Mouse (Mus musculus) retina, postnatal 1 day (tissue): ENCODE data around the gene Olfr224.
"Not testable (repeated sequence)": the region's sequence is repeated elsewhere in the genome, so short reads cannot be mapped to it uniquely, and the experiment has no call there.

ENCODE experiments used
- DNase-seq: peaks from one replicate; pipeline ENCODE4 v3.0.0-alpha.2; 2012

Olfr224 gene

DNA sequence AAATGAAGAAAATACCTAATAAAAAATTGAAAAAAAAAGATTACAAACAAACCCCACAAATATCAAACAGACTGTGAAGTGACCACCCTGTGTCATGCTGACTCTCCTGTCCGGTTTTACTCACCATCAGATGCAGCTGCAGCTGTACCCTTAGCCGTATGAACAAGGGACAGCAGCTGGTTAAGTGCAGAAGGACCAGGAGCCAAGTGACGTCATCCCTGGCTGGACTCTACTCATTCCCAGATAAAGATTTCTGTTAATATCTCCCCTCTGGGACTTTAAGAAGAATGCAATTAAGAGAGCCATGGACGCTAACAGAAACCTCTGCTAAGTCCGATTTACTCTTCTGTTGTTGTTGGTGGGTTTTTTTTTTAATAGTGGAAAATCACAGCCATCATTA lies at the start of gene Olfr224:
TSS of gene Olfr224 (minus strand) at position 149 of the 400 bp plus-strand sequence.
- no peak for DNase-seq

DNA sequence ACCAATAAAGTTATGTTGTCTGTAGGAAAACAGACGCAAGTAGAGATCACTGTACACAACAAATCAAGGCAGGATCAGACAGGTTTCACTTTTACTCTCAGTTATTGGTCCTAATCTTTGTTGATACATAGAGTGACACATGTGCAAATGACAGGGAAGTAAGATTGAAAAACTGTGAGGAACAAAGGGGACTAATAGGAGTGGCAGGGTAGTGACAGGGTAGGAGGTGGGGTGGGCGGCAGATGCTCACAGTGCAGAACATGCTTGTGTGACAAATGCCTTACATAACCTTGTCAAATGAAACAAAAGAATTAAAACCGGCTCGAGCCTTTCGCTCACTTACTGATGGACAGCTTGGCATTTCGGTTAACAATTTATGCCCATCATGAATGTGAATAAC lies 48.4 kb upstream of the Olfr224 start:
- DNase-seq, result no peak

DNA sequence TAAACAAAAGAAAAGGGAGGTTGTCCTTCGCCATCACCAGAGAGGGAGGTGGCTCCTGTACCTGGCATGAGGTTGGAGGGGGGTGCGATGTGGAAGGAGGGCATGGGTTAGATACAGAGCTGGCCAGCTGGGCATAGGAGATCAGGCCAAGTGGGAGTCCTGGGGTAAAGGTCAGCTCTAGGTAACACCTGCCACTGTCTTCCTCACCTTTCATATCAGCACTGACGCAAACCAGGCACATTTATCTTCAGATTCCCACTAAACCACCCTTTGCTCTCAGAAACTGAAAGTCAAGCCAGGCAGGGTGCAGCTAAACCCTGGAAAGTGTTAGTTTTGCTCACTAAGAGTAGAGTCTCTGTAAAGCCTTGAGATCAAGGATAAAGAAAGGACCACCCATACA lies 48.0 kb upstream of the Olfr224 start:
- no peak for DNase-seq

DNA sequence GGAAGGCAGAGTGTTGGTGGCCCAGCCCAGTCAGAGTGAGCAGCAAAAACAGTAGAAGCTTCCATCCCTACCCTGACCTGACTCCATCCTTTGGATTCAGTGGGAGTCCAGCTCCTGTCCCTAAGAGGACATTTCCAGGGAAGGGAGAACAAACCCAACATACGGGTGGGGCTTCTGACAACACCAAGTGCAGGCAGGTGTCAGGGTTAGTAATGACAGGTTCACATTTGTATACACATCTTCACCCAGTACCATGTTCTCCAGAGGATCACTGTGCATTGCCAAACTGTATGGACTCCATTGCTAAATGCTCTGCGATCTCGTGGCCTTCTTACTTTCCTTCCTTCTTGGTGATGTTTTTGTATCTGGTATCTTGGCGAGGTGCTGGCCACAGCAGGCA lies 45.6 kb upstream of the Olfr224 start, which contains the start of gene 2210407C18Rik:
TSS of gene 2210407C18Rik (minus strand) at position 101 of the 400 bp plus-strand sequence.
- DNase-seq, result no peak

DNA sequence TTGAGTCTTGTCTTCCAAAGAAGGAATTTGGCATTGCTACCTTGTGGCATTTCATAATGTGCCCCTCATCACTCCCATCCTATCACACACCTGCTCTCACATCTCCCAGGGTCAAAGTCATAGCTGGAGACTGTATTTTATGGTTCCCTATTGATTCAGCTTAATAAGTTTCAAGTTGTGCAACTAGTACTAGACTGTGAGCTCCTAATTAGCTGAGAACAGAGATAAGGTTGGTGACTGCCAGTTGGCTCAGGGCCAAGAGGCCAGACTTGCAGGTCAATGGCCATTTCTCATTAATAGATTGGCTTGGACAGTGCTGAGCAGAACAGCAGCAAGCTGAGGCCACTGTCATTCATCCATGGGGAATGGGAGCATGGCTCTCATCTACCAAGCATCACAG lies 44.2 kb upstream of the Olfr224 start:
- DNase-seq, result no peak

DNA sequence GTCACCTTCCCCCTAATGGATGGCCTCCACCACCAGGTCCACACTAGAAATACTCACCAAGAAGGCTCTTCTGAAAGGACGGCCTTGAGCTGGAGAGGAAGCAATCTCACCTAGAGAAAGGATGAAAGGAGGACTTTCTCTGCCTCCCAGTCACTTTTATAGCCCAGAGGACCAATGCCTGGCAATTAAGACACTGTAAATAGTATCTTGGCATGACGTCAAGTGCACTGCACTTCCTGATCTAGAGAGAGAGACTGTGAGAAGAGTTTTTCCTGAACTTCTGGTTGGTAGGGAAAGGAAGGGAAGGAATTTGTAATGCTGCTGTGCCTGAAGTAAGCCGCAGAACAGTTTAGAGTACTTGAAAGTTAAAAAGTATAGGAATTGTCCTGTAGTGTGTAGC lies 43.0 kb upstream of the Olfr224 start:
- no peak for DNase-seq

DNA sequence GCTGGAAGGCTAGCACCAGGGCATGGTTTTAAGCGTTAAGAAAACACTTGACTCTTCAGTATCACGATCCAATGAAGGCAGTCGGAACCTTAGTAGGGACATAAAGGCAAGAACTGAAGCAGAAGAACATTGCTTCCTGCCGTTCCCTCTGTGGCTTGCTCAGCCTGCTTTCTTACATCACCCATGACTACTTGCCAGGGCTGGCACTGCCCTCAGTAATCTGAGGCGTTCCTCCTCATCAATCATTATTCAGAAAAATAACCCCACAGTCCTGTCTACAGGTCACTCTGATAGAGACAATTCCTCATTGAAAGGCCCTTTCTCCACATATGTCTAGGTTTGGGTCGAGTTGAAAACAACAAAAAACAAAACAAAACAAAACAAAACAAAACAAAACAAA lies 36.7 kb upstream of the Olfr224 start:
- DNase-seq, result no peak

DNA sequence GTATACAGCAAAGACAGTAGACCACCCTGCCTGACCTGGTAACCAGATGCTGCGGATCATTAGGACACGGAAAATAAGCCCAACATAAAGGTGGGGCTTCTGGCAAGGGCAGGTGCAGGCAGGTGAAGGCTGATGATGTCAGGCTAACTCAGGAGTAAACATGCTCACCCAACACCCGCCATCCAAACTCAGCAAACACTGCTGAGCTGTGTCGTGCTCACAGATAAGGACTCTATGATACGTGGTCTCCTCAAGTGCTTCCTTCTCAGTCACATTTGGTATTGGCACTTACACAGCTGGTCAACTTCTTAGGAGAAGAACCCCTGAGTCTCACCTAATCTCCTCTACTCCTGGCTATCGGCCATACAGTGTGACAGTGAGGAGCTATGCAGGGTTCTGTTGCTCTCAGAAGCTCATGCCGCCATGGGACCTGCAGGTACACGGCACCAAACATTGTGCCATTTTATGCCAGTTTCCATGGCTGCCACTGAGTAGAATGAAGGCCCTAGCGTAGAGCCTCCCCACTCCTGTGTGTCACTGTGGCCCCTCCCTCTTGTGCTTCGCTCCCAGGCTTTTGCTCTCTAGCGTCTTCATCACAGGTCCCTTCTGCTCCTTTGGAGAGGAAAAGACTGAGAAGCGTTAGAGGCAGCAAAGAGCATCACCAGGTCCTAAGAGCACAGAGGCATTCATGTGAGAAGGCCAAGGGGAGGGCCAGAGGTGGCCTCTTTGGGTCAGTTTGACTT lies 36.0 kb upstream of the Olfr224 start:
- no peak for DNase-seq

DNA sequence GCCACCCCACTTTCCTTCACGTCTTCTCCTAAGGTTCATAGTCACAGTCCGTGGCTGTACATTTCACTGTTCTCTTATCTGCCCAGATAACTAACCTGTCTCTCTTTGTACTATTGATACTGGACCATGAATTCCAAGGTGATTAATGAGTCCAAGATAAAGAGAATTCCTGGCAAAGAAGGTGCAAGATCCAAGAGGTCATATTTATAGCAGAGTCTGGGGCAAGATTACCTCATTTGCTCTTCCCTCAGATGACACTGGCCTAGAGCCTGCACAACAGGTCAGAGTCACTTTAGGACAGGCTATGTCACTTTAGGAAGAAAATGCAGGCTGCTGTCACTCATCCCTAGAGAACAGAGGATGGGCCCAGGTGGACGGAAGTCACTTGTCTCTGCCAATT lies 34.9 kb upstream of the Olfr224 start:
- no peak for DNase-seq

DNA sequence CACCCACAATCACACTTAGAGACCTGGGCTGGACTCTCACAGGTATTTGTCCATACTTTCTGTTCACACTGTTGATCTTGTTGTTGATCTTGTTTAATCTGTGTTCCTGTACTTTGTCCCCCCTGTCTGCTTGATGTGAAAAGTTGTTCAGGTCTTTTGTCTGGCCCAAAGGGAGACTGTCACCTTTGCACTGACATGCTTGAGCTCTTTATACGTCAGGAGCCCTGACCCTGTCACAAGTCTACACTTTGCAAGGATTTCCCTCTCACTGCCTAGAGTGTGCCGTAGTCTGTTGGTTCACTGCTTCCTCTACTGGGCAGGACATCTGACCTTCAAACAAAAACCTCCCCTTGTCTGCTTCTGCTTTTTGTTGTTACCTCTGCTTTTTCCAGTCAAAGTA lies 34.3 kb upstream of the Olfr224 start:
- DNase-seq, result no peak

DNA sequence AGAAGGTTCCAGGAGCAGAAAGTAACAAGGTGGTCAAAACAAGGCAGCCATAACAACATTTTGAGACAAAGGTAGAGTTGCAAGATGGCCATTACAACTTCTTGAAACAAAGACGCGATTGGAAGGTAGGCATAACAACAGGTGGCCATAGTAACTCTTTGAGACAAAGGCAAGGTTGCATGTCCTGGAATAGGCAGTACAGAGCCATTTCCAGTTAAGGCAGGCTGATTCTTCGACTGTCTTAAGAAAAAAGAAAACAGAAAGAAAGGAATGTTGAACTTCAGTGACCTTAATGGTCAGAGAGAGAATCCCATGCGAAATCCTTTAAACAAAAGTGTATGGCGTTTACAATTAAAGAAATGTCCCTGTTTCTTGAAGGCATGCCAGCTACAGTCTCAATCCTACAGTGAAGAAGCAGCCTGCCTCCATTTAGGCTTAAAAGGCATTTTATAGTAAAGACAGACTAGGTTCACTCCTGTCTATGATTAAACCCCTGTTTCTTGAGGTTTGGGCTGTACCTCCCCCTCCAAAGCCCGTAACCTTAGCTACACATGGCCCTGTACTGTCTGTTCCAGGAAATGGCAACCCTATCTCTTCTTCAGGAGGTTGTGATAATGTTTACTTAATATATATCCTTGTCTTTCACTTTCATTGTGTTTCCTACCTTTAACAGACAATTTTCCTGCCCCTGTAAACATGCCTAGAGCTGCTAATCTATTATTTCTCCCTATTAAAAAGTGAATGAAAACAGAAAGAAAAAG lies 32.6 kb upstream of the Olfr224 start:
- no peak for DNase-seq

DNA sequence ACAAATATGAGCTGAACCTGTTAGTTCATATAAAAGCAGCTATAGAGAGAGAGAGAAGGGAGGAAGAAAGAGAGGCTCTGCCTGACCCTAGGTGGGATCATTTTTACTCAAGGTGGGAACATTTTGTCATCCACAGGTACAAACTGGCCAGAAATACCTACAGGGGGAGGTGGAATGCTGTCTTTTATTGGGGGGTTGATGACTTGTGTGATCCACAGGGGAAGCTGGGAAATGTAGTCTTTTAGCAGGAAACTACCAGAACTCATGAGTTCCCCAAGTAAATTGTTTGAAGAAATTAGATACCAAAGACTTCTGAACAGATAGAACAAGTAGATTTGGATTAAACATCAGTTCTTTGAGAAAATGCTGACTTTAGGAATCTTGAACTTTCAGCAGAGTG lies 31.7 kb upstream of the Olfr224 start:
- no peak for DNase-seq

DNA sequence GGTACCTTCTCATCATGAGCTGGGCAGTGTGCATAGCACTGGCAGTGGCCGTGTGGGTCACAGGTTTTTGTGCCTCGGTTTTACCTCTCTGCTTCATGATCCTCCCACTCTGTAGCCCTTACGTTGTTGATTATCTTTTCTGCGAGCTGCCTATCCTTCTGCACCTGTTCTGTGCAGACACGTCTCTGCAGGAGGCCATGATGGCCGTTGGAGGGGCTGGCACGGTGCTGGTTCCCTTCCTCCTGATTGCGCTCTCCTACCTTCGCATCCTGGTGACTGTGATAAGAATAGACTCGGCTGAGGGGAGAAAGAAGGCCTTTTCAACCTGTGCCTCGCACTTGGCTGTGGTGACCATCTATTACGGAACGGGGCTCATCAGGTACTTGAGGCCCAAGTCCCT lies 27.5 kb upstream of the Olfr224 start:
- no peak for DNase-seq

DNA sequence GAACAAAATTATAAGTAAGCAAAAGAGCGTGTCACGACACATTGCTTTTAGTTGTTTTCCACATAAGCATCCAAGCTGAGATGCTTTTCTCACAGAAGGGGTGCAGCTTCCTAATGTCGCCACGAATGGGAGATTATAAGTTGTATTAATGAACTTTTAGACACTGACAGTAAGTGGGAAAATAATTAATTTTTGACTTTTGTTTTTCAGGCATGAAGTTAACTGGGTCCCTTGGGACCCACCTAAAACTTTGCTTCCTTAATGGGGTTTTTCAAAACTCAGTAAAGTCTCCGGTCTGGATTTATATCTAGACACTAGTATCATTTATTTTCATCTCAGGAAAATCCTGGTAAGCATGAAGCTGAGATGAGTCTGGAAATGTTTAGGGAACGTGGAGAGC lies 24.5 kb upstream of the Olfr224 start, which contains the start of gene Olfr324:
TSS of gene Olfr324 (plus strand) at position 301 of the 400 bp plus-strand sequence.
- no peak for DNase-seq

DNA sequence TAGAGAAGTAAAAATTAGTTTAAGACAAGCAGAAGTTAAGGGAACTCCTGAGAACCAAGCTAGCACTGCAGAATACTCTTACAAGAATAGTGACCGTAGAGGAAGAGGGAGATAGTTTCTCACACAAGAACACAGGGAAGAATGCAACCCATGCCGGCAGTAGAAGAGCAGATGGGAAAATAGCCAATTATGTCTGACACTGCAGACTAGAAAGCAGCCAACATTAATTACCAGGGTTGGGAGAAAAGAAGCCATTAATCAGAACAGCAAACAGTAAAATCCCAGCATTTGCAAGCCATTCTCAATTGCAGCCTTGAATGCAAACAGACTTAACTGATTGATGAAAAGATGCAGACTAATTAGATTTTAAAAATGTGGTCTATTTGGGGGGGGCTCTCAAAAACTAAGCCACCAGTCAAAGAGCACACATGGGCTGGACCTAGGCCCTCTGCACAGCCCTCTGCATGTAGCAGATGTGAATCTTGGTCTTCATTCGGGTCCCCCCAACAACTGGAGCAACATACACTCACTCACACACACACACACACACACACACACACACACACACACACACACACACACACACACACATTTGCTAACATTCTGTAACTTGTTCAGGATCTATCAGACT lies 18.4 kb upstream of the Olfr224 start:
- DNase-seq, result peak; percentile 36

DNA sequence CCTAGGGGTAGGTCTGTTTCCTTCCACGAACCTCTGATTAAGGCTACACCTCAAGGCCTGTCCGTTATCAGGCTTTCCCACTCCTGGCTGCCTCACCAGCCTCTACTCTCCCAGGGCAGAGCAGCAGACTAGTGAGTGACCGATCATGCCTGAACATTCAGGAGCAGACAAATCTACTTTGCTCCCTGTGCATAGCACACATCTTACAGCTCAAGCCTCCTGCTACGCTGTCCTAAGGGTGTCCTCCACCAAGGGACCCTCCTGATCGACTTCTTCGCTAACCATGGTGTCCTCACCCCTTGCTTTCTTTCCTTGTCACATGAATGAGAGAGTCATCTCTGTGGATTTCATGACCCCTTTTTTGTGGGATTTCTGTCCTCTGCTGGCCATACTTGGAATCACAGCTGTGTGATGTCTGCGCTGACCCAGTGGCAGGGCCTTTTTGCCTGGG lies 17.6 kb upstream of the Olfr224 start:
- DNase-seq, result peak; percentile 68

DNA sequence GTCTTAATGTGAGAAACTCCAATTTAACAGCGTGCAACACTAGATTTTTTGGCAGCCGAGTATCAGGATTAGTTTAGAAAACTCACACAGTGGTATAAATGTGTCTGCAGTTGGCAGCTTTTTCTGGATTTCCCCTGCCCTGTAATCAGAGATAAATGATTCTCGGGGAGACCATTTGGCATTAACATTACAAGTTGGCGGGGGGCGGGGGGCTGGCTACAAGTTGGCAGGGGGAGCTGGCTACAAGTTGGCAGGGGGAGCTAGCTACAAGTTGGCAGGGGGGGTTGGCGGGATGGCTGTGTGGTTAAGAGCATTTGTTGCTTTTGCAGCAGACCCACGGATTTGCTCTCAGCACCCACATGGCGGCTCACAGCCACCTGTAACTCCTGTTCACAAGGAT lies 8.3 kb upstream of the Olfr224 start:
- DNase-seq, result no peak

DNA sequence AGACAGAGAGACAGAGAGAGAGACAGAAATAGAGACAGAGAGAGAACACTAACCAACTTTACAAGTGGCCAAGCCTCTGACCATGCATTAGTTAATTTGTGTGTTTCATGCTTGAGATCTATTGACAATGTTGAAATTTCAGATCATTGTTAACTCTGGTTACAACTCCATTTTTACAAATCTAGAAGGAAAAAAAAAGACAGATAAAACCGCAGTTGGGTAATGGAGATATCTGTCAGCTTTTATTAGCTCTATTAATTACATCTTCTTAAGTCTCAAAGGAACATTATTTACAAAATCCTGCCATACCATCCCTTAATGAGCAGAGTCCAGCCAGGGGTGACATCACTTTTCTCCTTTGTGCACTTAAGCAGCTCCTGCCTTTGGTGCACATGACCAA lies 7.1 kb upstream of the Olfr224 start, which contains the start of gene Olfr325:
TSS of gene Olfr325 (plus strand) at position 301 of the 400 bp plus-strand sequence.
- DNase-seq, result no peak

DNA sequence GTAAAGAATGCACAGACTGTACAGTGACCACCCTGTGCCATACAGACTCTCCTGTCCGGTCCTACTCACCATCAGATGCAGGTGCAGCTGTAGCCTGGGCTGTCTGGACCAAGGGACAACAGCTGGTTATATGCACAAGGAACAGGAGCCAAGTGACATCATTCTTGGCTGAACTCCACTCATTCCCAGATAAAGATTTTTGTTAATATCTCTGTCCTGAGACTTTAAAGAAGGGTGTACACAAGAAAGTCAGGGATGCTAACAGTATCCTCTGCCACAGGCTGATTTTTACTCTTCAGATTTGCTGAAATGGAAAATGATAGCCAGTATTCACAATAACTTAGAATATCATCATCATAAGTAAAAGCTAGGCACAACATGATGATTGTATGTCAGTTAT lies 14.8 kb downstream of the Olfr224 start, which contains the start of gene Olfr328:
TSS of gene Olfr328 (minus strand) at position 101 of the 400 bp plus-strand sequence.
- no peak for DNase-seq

DNA sequence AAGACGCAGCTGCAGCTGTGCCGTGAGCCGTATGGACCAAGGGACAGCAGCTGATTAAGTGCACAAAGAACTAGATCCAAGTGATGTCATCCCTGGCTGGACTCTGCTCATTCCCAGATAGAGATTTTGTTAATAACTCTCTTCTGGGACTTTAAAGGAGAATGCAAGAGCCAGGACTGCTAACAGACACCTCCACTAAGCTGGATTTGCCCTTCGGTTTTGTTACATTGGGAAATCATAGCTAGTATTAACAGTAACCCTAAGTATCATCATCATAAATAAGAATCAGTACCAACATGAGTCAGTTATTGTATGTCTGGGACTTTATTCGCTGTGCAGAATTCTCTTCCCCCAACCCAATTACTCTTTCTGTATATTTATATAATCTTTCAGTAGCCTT lies 24.0 kb downstream of the Olfr224 start, which contains the start of gene Olfr329-ps:
TSS of gene Olfr329-ps (minus strand) at position 101 of the 400 bp plus-strand sequence.
- DNase-seq, result no peak

DNA sequence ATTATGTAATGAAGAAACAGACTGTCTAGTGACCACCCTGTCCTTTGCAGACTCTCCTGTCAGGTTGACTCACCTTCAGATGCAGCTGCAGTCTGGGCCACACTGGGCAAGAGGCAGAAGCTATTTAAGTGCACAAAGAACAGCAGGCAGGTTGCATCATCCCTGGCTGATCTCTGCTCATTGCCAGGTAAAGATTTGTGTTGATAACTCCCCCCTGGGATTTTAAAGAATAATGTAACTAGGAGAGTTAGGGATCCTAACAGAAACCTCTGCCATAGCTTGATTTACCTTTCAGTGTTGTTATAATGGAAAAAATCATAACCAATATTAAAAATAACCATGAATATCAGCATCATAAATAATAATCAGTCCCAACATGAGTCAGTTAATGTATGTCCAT lies 35.6 kb downstream of the Olfr224 start, which contains the start of gene Olfr330:
TSS of gene Olfr330 (minus strand) at position 101 of the 400 bp plus-strand sequence.
- not testable (repeated sequence) for DNase-seq

DNA sequence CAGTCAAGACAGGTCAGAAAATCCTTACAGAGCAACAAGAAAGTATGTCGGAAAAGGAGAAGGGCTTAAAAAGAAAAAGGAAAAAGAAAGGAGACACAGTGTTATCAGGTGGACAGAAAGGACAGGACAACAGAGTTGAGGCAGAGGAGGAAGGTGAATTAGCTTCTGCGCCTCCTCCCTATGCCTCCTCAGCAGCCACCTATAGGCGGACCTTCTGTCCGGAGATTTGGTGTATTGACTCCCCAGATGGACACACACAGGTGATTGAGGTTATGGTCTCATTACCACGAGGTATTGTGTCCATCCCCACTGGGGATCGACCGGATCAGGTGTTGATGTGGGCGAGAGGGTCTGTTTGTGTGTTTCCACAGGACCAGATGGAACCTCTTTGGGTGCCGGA lies 50.6 kb downstream of the Olfr224 start:
- DNase-seq, result not testable (repeated sequence)

DNA sequence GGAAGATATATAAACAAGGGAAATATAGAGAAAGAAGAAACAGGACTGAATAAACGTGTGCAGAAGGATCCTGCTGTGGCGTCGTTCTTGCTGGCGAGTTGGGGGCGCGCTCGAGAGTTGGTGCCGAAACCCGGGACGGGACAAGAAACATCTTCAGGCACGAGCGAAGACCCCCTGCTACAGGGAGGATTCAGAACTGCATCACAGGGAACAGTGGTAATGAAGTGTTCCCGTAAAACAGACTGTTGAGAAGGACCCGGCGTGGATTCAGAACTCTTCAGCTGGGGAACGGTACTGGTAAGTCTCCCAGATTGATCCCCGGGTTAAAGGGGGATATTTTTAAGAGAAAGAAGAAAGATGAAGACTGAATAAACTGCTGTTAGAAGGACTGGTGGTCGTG lies 51.4 kb downstream of the Olfr224 start:
- DNase-seq, result not testable (repeated sequence)
